In genomic region chr7:122813724-122814123, GRCm38 (mm10) we compare ENCODE assay signal across 22 mouse cellular contexts.
A peak's percentile ranks its signal among the peaks of the same experiment; 100 is the strongest.
DNase-seq lines count a peak whose midpoint lies in the region; ATAC-seq and TF ChIP-seq lines count a peak whose summit lies in the region.
"Had no signal": no experiment of that assay in that cellular context is flagged by ENCODE, and none has a peak within 500 bp of the region (broad histone marks: within the 10 kb centered on the region; RNA-seq: fewer than 3 reads in every experiment).

No protein-coding gene starts in this region.

- no peak overlapping the region for H3K27ac ChIP-seq in hindbrain, embryonic 11.5 days (ENCODE audit: low read depth, low read length)
- H3K27ac ChIP-seq: embryonic facial prominence, embryonic 15.5 days; forebrain, embryonic 10.5 days; heart, embryonic 10.5 days; hindbrain, embryonic 14.5 days had no signal

- H3K36me3 ChIP-seq in hindbrain, embryonic 11.5 days (ENCODE audit: control insufficient read depth, insufficient read depth, low read length) = no peaks in the 10 kb centered on the region
- H3K36me3 ChIP-seq: embryonic facial prominence, embryonic 15.5 days; forebrain, embryonic 10.5 days; heart, embryonic 10.5 days had no signal

- H3K27me3 ChIP-seq in hindbrain, embryonic 11.5 days (ENCODE audit: control insufficient read depth, insufficient read depth, low read length) = no peaks in the 10 kb centered on the region
- H3K27me3 ChIP-seq: embryonic facial prominence, embryonic 15.5 days had no signal

- H3K9ac ChIP-seq in hindbrain, embryonic 11.5 days (ENCODE audit: low read depth, low read length) = no peak overlapping the region
- H3K9ac ChIP-seq: embryonic facial prominence, embryonic 15.5 days; hindbrain, embryonic 14.5 days had no signal

- H3K9me3 ChIP-seq in hindbrain, embryonic 11.5 days (ENCODE audit: control insufficient read depth, low read length) = no peaks in the 10 kb centered on the region
- H3K9me3 ChIP-seq: embryonic facial prominence, embryonic 15.5 days; forebrain, embryonic 10.5 days; heart, embryonic 10.5 days had no signal

- 38% methylated on average over 1 of the region's 1 CpGs for WGBS in lung, adult 2 months
- WGBS in hindbrain, embryonic 11.5 days = 57% methylated on average over 1 of the region's 1 CpGs

- peak; percentile 24 for DNase-seq in lung, postnatal 25 days (ENCODE audit: low spot score)
- DNase-seq in lung, adult 2 months = no peak
- peak; percentile 44 to 53 for DNase-seq in spleen, postnatal 36 days (ENCODE audit: low spot score in 2 of 2)
- DNase-seq in spleen, postnatal 14 days (ENCODE audit: low spot score in 2 of 2) = no peak
- DNase-seq in hindbrain, embryonic 11.5 days (ENCODE audit: low spot score) = no peak
- no peak for DNase-seq in layer of hippocampus, postnatal 10 days (ENCODE audit: low spot score in 2 of 2)
- DNase-seq: adrenal gland, adult 8-10 months; adrenal gland, postnatal 36 days; cerebellum, adult 2 months; cerebellum, postnatal 10 days; embryo, embryonic 11 days; gastrocnemius, postnatal 10 days; heart, adult 18-20 months; heart, postnatal 10 days; heart, postnatal 4 days had no signal

- ATAC-seq in megakaryocyte, adult 5-6 weeks (ENCODE audit: poor library complexity, severe bottlenecking) = 0 out of 2 replicates have a peak, but pooled peaks have one; percentile 27
- ATAC-seq in hindbrain, embryonic 11.5 days (ENCODE audit: low FRiP score) = no peak
- ATAC-seq: forebrain, embryonic 14.5 days had no signal

- no peak for TF ChIP-seq CTCF in lung, adult 2 months (IDR thresholded peaks at IDR 0.05; ENCODE audit: insufficient read depth, low read length)

- H3K4me3 ChIP-seq in lung, adult 2 months (replicated peaks; ENCODE audit: extremely low read depth, low read depth, low read length) = no peak overlapping the region
- no peak overlapping the region for H3K4me3 ChIP-seq in hindbrain, embryonic 11.5 days (ENCODE audit: low read depth, low read length)
- H3K4me3 ChIP-seq: embryonic facial prominence, embryonic 15.5 days; erythroblast, embryonic 14.5 days; forebrain, embryonic 10.5 days; heart, embryonic 10.5 days had no signal

- no peak for TF ChIP-seq POLR2A in lung, adult 2 months (IDR thresholded peaks at IDR 0.05; ENCODE audit: borderline replicate concordance, extremely low read depth, low read depth, low read length)

- H3K4me1 ChIP-seq in lung, adult 2 months (ENCODE audit: control insufficient read depth, insufficient read depth, low read length) = no peaks in the 10 kb centered on the region
- no peaks in the 10 kb centered on the region for H3K4me1 ChIP-seq in hindbrain, embryonic 11.5 days (replicated peaks; ENCODE audit: control insufficient read depth, insufficient read depth, low read length)
- H3K4me1 ChIP-seq: embryonic facial prominence, embryonic 15.5 days; forebrain, embryonic 10.5 days had no signal

- no peak overlapping the region for H3K4me2 ChIP-seq in hindbrain, embryonic 11.5 days (replicated peaks; ENCODE audit: low read depth, low read length)
- H3K4me2 ChIP-seq: embryonic facial prominence, embryonic 15.5 days; hindbrain, embryonic 14.5 days had no signal

Comparison
In these comparisons a context has a peak if more than half of its experiments do, and no peak if none do; other contexts are left out.
1. DNase-seq: peak in lung, postnatal 25 days (single experiment) and spleen, postnatal 36 days (2 of 2); none in lung, adult 2 months (single experiment), spleen, postnatal 14 days (0 of 2), hindbrain, embryonic 11.5 days (single experiment) and layer of hippocampus, postnatal 10 days (0 of 2).